Mouse (Mus musculus): Measurements from ENCODE around the gene Flnb.

DNA sequence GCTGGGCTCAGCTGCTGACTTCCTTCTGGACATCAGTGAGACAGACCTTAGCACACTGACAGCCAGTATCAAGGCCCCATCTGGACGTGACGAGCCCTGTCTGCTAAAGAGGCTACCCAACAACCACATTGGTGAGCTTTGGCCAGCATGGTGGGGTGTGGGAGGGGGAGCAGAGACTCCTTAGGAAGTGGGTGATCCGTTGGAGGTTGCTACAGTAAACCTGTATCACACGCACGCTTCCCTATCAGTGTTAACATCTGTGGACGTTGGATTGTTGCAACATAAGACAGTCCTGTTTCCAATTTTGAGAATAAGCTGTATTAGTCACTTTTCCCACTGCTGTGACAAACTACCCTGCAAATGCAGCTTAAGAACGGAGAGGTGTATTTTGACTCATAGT is 111.3 kb downstream of the Flnb start:
- TF ChIP-seq ELF1 (IDR thresholded peaks at IDR 0.05; ENCODE audit: low read depth, low read length) (no peak), NELFE (IDR thresholded peaks at IDR 0.05; ENCODE audit: low read depth, low read length) (no peak), MAFK (IDR thresholded peaks at IDR 0.05; ENCODE audit: insufficient replicate concordance, low read length) (no peak), EP300 (IDR thresholded peaks at IDR 0.05; ENCODE audit: low read length) (no peak), MXI1 (IDR thresholded peaks at IDR 0.05; ENCODE audit: low read depth, low read length) (no peak), RCOR1 (conservative IDR thresholded peaks at IDR 0.05; ENCODE audit: low read depth, low read length) (no peak), USF1 (IDR thresholded peaks at IDR 0.05; ENCODE audit: low read depth, low read length) (no peak), BHLHE40 (IDR thresholded peaks at IDR 0.05; ENCODE audit: low read depth, low read length) (no peak)
